Mouse (Mus musculus) kidney, adult 8-10 months (tissue): Measurements from ENCODE around the gene Helz2.

ENCODE experiments used
- DNase-seq, 2 experiments: peaks; one replicate each; pipeline ENCODE4 v3.0.0; 2022

The Helz2 gene

DNA sequence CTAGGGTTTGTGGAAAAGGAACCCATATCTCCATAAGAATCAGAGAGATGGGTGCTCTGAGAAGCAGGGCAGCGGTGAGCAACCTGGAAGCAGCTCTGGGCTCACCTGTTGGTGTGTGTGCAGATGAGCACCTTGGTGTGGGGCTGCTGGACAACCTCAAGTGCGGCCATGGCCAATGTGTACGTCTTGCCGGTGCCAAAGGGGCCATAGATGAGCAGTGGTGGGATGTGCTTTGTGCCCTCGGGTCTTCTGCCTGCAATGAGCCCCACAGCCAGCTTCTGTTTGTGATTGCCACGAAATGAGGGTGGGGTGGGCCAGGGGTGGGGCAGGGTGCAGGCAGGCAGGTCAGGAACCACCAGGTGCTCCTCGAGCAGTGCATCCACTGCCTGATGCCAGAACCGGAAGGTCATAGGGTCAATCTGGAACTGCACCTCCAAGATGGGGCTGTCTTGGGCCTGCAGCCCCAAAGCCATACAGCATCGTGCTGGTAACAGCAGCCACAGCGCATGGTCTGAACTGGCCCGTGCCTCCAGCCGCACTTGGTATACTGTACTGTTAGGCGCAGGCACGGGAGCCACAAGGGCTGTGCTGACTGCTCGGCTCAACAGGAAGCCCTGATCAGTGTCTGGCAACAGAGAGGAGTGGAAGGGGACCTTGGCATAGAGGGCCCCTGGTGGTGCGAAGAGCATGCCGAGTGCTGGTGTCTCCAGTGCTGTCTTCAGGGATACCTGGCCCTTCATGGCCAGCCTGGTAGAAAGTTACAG, 4.4 kb downstream of the Helz2 start:
- no peak for DNase-seq

GRCm38 (mm10) chr2:181235681-181236566, 5.9 kb downstream of the Helz2 start:
- DNase-seq: no peak

GRCm38 (mm10) chr2:181234680-181235079, 7.1 kb downstream of the Helz2 start:
- no peak for DNase-seq

DNA sequence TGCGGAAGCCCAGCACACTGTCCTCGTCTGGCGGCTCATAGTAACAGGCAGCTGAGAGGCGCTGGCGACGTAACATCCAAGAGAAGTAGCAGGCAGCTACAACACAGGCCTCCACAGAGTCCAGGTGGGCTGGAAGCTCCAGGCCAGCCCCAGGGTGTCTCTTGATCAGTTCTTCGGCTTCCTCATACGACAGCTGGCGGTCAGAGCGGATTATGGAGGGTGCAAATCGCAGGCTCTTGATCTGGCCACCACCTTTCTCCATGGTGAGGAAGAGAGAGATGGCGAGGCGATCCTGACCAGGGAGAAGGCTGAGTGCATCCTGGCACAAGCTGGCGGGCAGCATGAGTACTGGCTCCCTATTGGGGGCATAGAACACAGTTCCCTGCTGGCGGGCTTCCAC, 8.4 kb downstream of the Helz2 start:
- no peak for DNase-seq

- no peak for DNase-seq
Observed at GRCm38 (mm10) chr2:181231171-181231570, 10.7 kb downstream of the Helz2 start.

DNA sequence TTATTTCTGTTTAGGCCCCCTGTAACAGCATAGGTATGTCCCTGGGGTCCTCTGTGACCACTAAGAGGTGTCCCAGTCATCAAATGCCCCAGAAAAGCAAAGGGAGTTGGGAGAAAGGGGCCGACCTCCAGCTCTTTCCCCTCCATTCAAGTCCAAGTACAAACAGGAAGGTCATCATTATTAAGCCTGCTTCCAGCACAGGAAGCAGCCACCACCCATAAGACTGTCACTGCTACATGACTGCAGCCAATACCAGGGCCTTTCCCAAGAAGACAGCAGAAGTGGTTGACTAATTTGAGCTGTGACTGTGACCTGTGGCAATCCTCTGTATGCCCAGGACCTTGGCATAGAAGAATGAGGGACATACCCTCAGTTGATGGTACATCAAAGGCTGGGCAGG, 13.5 kb downstream of the Helz2 start:
- no peak for DNase-seq

DNA sequence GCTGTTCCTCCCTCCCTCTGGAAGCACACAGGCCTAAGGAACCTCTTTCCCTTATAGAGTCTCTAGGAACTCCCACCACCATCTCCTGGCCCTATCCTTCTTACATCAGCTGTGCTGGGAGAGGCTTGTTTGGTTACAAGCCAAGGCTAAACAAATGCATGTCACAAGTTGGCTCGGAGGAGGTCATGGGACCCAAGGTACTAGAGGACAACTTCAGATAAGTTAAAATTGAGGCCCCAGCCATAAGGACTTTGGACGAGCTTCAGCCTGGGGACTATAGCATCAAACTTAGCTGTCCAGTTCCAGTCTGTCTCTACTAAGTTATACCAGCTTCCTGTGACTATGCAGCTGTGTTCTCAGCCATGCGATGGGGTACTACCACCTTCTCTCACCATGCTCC, 14.7 kb downstream of the Helz2 start:
- DNase-seq: no peak

DNA sequence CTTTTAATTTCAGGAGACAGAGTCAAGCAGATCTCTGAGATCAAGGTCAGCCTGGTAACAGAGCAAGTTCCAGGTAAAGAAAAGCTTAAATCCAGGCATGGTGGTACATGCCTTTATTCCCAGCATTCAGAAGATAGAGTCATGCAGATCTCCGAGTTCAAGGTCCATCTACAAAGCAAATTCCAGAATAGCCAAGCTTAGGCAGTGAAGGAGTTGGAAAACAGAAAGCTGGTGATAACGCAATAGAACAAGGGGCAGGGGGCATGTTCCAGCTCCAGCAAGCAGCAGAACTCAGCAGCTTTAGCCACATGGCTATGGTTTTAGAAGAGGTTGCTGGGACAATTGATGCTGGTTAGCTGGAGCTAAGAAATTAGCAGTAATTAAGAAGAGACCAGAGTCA, 16.8 kb downstream of the Helz2 start:
- DNase-seq: no peak

- DNase-seq: no peak
Observed at GRCm38 (mm10) chr2:181220361-181220760, 21.5 kb downstream of the Helz2 start.

DNA sequence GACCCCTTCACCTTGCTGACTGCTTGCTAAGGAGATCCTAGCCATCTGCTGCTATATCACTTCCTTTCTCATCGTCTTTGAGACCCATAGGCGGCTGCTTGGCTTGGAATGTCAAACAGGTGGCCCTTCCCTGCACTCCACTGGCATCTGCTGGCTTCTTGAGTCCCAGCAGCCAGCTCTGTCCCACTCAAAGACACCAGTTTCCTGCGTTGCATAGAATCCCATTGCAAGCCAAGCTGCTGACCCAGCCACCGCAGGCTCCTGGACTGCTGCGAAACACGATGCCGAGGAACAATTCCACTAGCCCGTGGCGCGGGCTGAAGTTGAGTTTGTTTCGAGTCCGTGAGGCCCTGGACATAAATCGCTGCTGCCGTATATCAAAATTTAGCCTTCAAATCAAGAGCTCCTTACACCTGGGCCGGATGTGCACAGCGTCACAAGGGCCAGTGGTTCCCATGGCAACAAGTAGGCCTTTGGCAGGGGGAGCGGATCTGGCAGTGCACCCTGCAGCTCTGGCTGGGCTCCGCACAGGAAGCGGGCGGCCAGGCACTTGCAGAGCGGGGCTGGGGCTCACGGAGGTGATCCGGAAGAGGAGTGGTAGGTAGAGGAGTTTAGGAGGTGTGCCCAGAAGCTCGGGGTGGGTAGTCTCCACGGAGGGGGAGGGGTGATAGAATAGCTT, 22.1 kb downstream of the Helz2 start, which contains the start of gene Fndc11:
Gene Fndc11 (plus strand): TSS at position 476 of the 679 bp plus-strand sequence.
- DNase-seq: peak; percentile 80 to 83

DNA sequence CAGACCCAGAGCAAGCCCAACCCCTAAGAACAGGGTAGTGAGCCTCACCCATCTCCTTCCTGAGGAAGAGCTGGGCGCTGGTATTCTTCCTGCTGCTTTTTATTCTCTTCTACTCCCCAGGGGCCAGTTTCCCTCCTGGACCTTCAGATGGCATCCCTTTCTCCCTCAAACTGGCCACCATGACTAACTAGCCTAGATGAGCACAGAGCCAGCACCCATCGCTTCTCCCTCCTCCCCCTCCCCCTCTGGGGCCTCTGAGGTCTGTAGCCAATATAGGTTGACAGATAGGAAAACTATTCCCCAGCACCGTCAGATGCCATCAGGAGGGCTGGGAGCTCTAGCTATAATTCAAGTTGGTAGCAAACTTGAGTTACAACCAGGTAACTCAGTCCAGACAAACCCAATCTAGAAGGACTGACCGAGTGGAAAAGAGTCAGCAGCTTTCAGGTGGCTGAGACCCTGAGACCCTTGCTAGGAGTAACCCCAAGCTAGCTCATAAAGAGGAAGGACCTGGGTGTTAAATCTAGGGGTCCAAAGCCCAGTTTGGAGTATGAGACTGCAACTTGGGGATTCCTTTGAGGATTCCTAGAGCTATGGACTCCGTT, 22.8 kb downstream of the Helz2 start:
- no peak for DNase-seq

GRCm38 (mm10) chr2:181216037-181216436, 25.8 kb downstream of the Helz2 start:
- DNase-seq: no peak

- DNase-seq: peak; percentile 33 to 47
Observed at GRCm38 (mm10) chr2:181213021-181213445, 28.8 kb downstream of the Helz2 start, which contains the start of gene Srms. TSS of gene Srms (minus strand) at chr2:181213185.

DNA sequence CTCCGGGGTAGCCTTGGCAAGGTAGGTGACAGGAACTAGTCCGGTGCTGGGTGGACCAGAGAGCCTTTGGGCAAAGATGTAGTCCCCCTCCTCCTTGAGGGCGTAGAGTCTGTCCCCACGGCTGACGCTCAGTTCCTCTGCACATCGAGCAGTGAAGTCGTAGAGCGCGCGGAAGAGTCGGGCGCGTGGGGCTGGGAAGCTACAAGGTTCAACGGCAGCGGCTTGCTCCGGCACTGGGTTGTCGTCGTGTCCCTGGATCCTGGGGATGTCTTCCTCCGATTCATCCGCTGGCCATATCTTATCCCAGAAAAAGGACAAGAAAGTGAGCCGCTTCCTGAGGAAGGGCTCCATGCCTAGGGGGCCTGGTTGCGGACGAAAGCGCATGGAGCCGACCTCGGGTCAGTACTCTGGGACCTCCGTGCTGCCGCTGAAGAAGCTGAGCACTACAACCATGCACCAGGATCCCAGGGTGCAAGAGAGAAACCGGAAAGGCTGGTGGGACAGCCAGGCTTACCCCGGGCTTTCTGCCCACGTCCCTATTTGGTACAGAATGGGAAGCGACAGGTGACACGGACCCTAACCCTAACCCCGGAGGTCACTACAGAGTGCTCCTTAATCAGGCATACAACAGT, 29.3 kb downstream of the Helz2 start:
- DNase-seq: no peak

- no peak for DNase-seq
Observed at GRCm38 (mm10) chr2:181206118-181206517, 35.7 kb downstream of the Helz2 start.

GRCm38 (mm10) chr2:181205678-181206077, 36.1 kb downstream of the Helz2 start:
- no peak for DNase-seq

DNA sequence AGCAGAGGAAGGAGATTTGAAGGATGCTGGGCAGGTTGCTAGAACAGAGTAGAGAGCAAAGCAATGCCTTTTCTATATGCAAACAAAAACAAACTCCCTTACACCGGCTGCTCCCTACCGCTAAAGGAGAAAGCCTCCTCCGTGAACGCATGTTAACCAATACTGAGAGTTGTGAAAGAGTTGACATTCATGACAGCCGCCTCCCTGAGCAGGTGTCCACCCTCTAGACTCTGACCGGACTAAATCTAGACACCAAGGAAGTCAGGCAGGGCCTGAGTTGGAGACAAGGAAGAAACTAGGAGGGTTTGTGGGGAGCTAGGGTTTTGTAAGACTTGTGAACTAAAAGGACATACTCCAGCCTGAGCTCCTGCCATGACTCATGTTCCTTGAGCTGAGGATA, 38.9 kb downstream of the Helz2 start:
- DNase-seq: no peak

- DNase-seq: no peak
Observed at GRCm38 (mm10) chr2:181202422-181202821, 39.4 kb downstream of the Helz2 start, which contains the start of gene Ptk6. TSS of gene Ptk6 (minus strand) at chr2:181202789.

DNA sequence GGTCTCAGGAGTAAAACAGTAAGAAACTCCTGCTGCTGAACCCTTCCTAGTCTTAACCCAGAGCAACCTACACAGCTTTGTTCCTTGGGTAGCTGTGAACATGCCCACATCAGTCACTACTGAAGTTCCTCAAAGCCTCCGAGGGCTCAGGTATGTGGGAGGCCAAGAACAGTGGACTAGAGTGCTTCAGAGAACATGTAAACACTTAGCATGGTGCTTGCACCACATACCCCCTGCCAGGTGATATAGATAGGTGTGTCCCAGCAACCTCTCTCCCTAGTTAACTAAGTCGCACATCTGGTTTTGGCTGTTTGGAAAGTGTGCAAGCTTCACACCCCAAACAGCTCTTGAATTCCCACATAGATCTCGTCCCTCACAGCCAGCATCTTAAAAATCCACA, 40.2 kb downstream of the Helz2 start:
- DNase-seq: no peak

DNA sequence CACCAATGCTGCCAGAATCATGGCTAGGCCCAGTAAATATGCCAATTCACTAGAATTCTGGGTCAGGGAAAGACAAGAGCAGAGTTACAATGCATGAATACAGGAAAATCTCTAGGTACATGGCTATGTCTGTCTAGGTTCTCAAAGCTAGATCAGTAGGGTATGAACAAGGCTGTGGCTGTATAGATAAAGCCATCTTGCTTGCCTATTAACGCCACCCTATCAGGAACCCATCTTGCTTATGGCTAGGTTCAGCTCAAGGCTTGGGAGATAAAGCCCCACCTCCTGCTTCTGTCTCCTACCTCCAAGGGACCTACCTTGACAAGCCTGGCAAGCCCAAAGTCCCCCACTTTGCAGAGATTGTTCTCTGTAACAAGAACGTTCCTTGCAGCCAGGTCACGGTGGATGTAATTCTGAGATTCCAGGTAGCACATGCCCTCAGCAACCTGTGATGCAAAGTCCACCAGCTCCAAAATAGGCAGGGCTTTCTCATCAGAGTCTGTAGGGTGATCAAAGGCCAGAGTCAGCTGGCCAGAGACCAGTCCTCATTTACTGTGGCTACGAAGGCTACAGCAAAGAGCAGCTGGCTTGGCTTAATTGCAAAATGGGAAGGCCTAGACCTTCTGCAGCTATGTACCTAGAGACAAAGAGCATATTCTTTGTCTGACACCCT, 45.1 kb downstream of the Helz2 start:
- DNase-seq: peak; percentile 70 to 73

DNA sequence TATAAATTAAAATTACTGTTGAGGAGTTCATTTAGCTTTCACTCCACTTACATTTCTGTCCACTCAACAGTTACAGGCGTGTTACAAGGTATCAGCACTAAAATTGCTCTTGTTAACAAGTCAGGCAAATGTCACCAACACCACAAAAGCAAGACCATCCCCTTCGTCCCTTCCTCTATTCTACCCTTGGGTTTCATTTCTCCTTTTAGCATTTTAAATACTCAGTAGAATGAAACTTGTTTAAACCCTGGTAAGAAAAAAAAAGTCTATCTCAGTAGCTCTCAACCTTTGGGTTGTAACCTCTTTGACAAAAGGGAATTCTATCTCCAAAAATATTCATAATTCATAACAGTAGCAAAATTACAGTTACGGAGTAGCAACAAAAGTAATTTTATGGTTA, 48.8 kb downstream of the Helz2 start:
- no peak for DNase-seq

DNA sequence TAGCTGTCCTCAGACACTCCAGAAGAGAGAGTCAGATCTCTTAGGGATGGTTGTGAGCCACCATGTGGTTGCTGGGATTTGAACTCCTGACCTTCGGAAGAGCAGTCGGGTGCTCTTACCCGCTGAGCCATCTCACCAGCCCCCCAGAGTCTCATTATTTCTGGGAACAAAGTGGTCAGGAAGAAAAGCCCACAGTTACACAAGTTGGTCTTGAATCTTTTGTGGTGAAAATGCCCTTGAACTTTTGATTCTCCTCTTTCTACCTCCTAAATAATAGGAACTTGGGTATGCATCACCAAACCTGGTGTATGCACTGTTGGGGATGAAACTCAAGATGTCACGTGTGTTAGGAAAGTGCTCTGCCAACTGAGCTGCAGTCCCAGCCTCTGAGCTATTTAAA, 49.9 kb downstream of the Helz2 start:
- DNase-seq: no peak
